Mouse (Mus musculus) layer of hippocampus, adult 9-11 months (tissue): ENCODE data around the gene Tgfa.

Source experiments
- DNase-seq: peaks from one replicate; pipeline ENCODE4 v3.0.0; 2022

Tgfa gene

GRCm38 (mm10) chr6:86233512-86234430 lies 38.7 kb downstream of the Tgfa start:
- no peak for DNase-seq

- DNase-seq, result no peak
These were observed 49.8 kb downstream of the Tgfa start for GRCm38 (mm10) chr6:86244866-86245265.

DNA sequence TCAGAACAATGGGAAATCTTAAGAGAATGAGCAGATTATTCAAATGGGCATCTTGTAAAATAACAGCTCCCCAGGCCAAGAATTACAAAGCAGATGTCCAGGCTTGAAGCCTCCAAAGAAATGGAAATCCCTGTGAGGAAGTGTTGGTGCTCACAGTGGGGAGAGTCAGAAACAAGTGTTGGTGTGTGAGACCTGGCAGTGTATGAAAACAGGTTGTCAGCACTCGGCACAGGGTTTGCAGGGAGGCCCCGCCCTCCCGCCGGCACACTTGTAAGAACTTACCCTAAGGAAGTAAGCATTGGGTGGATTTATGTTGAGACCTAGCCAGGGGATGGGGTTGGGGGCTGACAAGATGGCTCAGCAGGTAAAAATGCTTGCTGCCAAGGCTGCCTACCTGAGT lies 50.9 kb downstream of the Tgfa start:
- no peak for DNase-seq

GRCm38 (mm10) chr6:86248562-86248961 lies 53.5 kb downstream of the Tgfa start:
- DNase-seq, result no peak

GRCm38 (mm10) chr6:86249042-86249441 lies 54.0 kb downstream of the Tgfa start:
- DNase-seq, result peak; percentile 39

- no peak for DNase-seq
These were observed 55.2 kb downstream of the Tgfa start for GRCm38 (mm10) chr6:86250236-86250635.

- peak; percentile 35 for DNase-seq
These were observed 55.8 kb downstream of the Tgfa start for GRCm38 (mm10) chr6:86250830-86251229.

GRCm38 (mm10) chr6:86252176-86253125 lies 57.4 kb downstream of the Tgfa start:
- no peak for DNase-seq

- DNase-seq, result no peak
These were observed 60.9 kb downstream of the Tgfa start for GRCm38 (mm10) chr6:86255899-86256298.

- peak; percentile 72 for DNase-seq
These were observed 64.2 kb downstream of the Tgfa start for GRCm38 (mm10) chr6:86259242-86259641.

DNA sequence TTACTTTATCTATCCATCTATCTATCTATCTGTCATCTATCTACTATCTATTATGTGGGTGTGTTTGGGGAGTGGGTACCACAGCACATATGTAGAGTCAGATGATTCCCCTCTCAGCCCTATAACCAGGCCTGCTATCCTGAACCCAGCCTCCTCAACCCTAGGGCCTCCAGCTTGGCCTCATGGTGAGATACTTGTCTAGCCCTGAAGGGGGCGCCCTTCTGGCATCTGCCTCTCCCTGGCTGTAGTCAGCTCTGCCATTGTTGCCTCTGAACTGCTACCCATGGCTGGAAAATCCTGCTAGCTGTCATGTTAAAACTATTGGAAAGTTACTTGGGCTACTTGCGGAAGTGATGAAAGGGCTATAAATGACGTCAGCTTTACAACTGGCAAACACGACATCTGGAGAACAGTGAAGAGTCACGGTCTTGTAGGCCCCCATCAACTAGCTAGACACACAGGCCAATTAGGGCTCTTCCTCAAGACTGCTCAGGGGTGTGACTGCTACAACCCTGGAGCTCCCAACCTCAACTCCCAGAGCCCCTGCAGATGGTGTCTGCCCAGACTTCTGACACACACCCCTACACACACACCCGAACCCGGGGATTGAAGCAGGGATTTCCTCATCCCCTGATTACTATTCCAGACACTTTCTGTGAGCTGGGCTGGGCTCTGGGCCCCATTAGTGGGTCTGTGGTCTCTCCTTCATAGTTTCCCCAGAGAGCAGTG lies 65.5 kb downstream of the Tgfa start:
- no peak for DNase-seq

GRCm38 (mm10) chr6:86266786-86267185 lies 71.8 kb downstream of the Tgfa start:
- DNase-seq, result no peak

GRCm38 (mm10) chr6:86270373-86271068 lies 75.5 kb downstream of the Tgfa start:
- DNase-seq, result no peak

DNA sequence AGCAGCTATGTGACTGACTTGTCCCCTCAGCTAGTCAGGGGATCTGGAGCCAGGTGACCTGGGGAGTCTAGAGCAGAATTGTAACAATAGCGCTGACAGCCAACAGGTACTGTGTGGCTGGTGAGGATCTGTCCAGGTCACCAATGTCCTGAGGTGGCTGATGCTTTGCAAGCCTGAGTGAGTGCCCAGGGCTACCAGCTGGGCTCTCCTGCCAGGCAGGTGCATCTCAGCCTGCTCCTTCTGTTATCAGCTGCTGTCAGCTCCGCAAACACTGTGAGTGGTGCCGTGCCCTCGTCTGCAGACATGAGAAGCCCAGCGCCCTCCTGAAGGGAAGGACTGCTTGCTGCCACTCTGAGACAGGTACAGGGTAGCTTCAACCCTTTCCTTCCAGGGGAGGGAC lies 76.1 kb downstream of the Tgfa start:
- DNase-seq, result no peak

DNA sequence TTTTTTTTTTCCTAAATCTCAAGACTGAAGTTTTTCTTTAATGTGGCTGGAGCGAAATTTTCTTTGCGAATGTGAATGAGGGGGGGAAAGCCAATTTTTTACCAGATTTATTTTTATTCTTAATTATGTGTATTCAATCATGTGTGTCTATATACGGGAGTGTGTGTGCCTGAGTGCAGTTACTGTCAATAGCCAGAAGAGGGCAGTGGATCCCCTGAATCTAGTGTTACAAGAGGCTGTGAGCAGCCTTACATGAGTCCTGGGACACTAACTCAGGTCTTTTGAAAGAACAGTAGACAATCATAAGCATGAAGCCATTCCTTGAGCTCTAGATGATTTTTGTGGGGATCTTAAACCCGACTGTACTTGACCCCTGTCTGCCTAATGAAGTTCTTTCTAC lies 80.7 kb downstream of the Tgfa start:
- no peak for DNase-seq

DNA sequence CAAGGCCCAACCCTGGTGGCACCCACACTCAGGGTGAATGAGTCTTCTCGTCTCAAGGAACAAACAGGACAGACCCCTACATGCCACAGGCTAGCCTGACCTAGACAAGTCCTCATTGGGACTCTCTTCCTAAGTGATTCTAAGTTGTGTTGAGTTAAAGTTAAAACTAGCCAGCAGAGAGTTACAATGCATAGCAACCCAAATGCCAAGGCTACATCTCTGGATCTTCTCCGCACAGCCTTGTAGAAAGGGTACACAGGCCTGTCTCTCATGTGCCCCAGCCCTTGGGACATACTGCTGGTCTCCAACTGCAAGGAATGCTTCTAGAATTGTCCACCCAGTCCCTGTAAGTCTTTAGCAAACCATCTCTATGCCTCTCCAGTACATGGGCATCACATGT lies 81.8 kb downstream of the Tgfa start:
- no peak for DNase-seq

DNA sequence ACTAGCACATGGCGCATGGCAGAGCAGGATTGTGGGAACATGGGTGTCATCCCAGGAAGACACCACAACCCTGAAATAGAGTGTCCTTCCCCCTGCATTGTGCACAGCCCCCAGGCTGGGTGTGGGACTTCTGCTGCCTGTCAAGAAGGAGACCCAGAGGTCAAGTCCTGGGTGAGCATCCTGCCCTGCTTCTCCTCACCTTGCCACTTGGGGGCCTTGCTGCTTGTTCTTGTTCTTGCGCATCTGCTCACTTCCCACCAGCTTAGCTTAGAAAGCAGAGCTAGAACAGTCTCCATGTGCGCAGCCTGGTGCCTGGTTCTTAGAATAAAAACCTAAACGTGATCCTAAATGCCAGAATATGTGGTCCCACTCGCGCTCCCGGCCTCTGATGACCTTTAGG lies 82.6 kb downstream of the Tgfa start:
- DNase-seq, result no peak

- DNase-seq, result no peak
These were observed 86.7 kb downstream of the Tgfa start for GRCm38 (mm10) chr6:86281573-86282210.

GRCm38 (mm10) chr6:86293301-86293700 lies 98.3 kb downstream of the Tgfa start:
- no peak for DNase-seq

DNA sequence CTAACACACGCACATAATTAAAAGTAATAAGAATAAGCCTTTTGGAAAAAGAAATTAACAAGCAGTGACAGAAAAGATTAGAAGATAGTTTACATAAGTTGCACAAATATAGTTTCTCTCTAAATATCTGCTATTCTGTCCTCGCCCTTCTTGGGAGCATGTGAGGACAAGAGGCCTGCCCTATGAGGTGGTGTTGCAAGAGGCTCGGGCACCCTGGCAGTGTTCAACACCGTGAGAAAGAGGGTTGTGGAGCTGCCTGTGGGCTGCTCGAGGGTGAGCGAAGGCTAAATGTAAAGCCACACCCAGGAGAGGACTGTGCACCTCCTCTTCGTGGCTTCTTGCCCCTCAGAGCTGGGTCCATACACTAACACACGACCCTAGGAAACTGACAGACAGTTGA lies 100.4 kb downstream of the Tgfa start:
- no peak for DNase-seq

DNA sequence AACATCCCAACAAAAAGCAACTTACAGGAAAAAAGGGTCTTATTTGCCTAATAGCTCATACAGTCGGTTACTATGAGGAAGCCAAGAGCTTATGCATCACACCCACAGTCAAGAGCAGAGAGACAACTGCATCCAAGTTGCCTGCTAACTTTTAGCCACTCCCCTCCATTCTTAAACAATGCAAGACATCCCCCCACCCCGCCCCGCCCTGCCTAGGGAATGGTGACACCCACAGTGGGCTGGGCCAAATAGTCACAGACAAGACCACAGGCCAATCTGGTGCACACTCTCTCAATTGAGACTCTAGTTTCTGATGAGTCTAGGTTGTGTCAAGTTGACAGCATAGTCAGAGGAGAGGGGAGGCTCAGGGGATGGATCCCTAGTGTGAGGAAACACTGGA lies 101.1 kb downstream of the Tgfa start:
- no peak for DNase-seq

DNA sequence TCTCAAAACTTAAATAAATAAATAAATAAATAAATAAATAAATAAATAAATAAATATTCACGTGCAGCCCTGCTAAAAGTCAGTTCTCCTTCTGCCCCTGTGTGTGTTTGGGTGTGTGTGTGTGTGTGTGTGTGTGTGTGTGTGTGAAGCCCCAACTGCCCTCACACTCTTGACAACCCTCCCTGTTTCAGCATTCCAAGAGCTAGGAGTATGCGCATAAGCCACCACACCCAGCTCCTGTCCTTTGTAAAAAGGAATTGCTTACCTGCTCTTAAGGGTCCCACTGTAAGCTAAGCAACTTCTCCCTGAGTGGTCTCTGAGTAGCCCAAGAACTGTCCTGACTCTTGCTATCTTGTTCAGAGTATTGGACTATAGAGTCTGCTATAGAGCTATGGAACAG lies 101.9 kb downstream of the Tgfa start:
- no peak for DNase-seq
